Mouse (Mus musculus) neural tube, embryonic 15.5 days (tissue): Measurements from ENCODE around the gene Adgre5. TPM values are rescaled to one million over a fixed set of nuclear protein-coding genes. Genes with fewer than 3 reads are reported as not detected.

Experiments
- ATAC-seq: fragments of 200-750 bp; cut with Nextera tagmentation; 2 replicates; pipeline ENCODE4 v1.8.0; 2017; ENCODE audit warnings: mild to moderate bottlenecking, moderate TSS enrichment, moderate library complexity; ENCODE audit not compliant: low FRiP score
- H3K27ac ChIP-seq: fragments of 300-500 bp; sonication (generic); replicated peaks from 2 replicates; pipeline ENCODE4 v1.5.1; 2015; ENCODE audit warnings: mild to moderate bottlenecking, inconsistent platforms
- H3K27me3 ChIP-seq: fragments of 300-500 bp; sonication (generic); replicated peaks from 2 replicates; pipeline ENCODE4 v1.6.1; 2015; ENCODE audit warnings: inconsistent platforms
- H3K36me3 ChIP-seq: fragments of 300-500 bp; sonication (generic); 2 replicates; pipeline ENCODE4 v1.6.1; 2015; ENCODE audit warnings: inconsistent platforms
- H3K4me1 ChIP-seq: fragments of 300-500 bp; sonication (generic); 2 replicates; pipeline ENCODE4 v1.6.1; 2015; ENCODE audit warnings: inconsistent platforms
- H3K4me2 ChIP-seq: fragments of 300-500 bp; sonication (generic); 2 replicates; pipeline ENCODE4 v1.6.1; 2015; ENCODE audit warnings: inconsistent platforms, mild to moderate bottlenecking, moderate library complexity
- H3K4me3 ChIP-seq: fragments of 300-500 bp; sonication (generic); replicated peaks from 2 replicates; pipeline ENCODE4 v1.5.1; 2015; ENCODE audit warnings: mild to moderate bottlenecking, inconsistent platforms
- H3K9ac ChIP-seq: fragments of 300-500 bp; sonication (generic); replicated peaks from 2 replicates; pipeline ENCODE4 v1.6.1; 2015; ENCODE audit warnings: mild to moderate bottlenecking, inconsistent platforms
- H3K9me3 ChIP-seq: fragments of 300-500 bp; sonication (generic); replicated peaks from 2 replicates; pipeline ENCODE4 v1.6.1; 2016; ENCODE audit warnings: inconsistent platforms
- WGBS: fragments of 180-500 bp; shearing (Covaris S2); methylation state at CpG from one replicate; pipeline ENCODE4 v1.1.7; 2015; ENCODE audit warnings: mixed read lengths; 5-methylcytosine and 5-hydroxymethylcytosine counted together
- polyA plus RNA-seq: library from polyadenylated mRNA; unstranded; fragments of >200 nt; fragmentation: Nextera tagmentation; extraction: Ambion mirVana; gene quantifications from 2 replicates; pipeline ENCODE4 v1.2.1, GENCODE M21; 2015

The Adgre5 gene
- polyA plus RNA-seq, 1 experiment from 2014 or later = 12.2 TPM

- Histone ChIP-seq H3K4me2 (no peak overlapping the region), H3K9me3 (no peaks in the 10 kb centered on the region), H3K9ac (no peak overlapping the region), H3K27me3 (peaks cover 8% of the 10 kb centered on the region), H3K4me1 (peaks cover 16% of the 10 kb centered on the region), H3K27ac (peak overlapping the region; percentile 37; the same call in 1 of the 2 replicates), H3K4me3 (no peak overlapping the region), H3K36me3 (no peaks in the 10 kb centered on the region)
- ATAC-seq = no peak
- 89% methylated on average over 9 of the region's 9 CpGs for WGBS
Observed at GRCm38 (mm10) chr8:83749265-83749664, 8.1 kb upstream of the Adgre5 start.

GRCm38 (mm10) chr8:83748708-83749107, 7.6 kb upstream of the Adgre5 start:
- Histone ChIP-seq H3K4me1 (peaks cover 16% of the 10 kb centered on the region), H3K27me3 (peaks cover 8% of the 10 kb centered on the region), H3K9ac (no peak overlapping the region), H3K9me3 (no peaks in the 10 kb centered on the region), H3K27ac (peak overlapping the region; percentile 37; the same call in 1 of the 2 replicates), H3K36me3 (no peaks in the 10 kb centered on the region), H3K4me3 (no peak overlapping the region), H3K4me2 (peak overlapping the region; percentile 80; the same call in 1 of the 2 replicates)
- 34% methylated on average over 3 of the region's 3 CpGs for WGBS
- no peak for ATAC-seq

- WGBS = 1% methylated on average over 28 of the region's 28 CpGs
- peaks cover 10% of the 10 kb centered on the region for H3K27me3 ChIP-seq
- ATAC-seq = peak; percentile 76
- H3K27ac ChIP-seq = peak overlapping the region; percentile 58
- H3K9me3 ChIP-seq = no peaks in the 10 kb centered on the region
- H3K4me2 ChIP-seq = peak overlapping the region; percentile 80
- H3K36me3 ChIP-seq = no peaks in the 10 kb centered on the region
- H3K4me1 ChIP-seq = peaks cover 16% of the 10 kb centered on the region
- H3K4me3 ChIP-seq = peak overlapping the region; percentile 38
- peak overlapping the region; percentile 47 for H3K9ac ChIP-seq
Observed at GRCm38 (mm10) chr8:83747661-83748346, 6.7 kb upstream of the Adgre5 start.

- Histone ChIP-seq H3K4me3 (no peak overlapping the region), H3K27me3 (peaks cover 45% of the 10 kb centered on the region), H3K4me1 (peaks cover 26% of the 10 kb centered on the region), H3K9ac (no peak overlapping the region), H3K4me2 (no peak overlapping the region), H3K36me3 (no peaks in the 10 kb centered on the region), H3K27ac (no peak overlapping the region), H3K9me3 (no peaks in the 10 kb centered on the region)
- ATAC-seq = no peak
- WGBS = 92% methylated on average over 4 of the region's 4 CpGs
Observed at GRCm38 (mm10) chr8:83744070-83744469, 2.9 kb upstream of the Adgre5 start.

GRCm38 (mm10) chr8:83742968-83743367, 1.8 kb upstream of the Adgre5 start:
- Histone ChIP-seq H3K9me3 (no peaks in the 10 kb centered on the region), H3K27ac (no peak overlapping the region), H3K27me3 (peaks cover 39% of the 10 kb centered on the region), H3K4me1 (peaks cover 17% of the 10 kb centered on the region), H3K36me3 (no peaks in the 10 kb centered on the region), H3K4me2 (no peak overlapping the region), H3K4me3 (no peak overlapping the region), H3K9ac (no peak overlapping the region)
- WGBS = 95% methylated on average over 6 of the region's 6 CpGs
- no peak for ATAC-seq

- H3K27me3 ChIP-seq = peaks cover 39% of the 10 kb centered on the region
- H3K4me1 ChIP-seq = peaks cover 10% of the 10 kb centered on the region
- no peaks in the 10 kb centered on the region for H3K36me3 ChIP-seq
- H3K9me3 ChIP-seq = no peaks in the 10 kb centered on the region
- H3K9ac ChIP-seq = no peak overlapping the region
- 77% methylated on average over 19 of the region's 19 CpGs for WGBS
- ATAC-seq = no peak
- no peak overlapping the region for H3K27ac ChIP-seq
- peak overlapping the region; percentile 88 for H3K4me2 ChIP-seq
- H3K4me3 ChIP-seq = peak overlapping the region; percentile 46; the same call in 1 of the 2 replicates
Observed at GRCm38 (mm10) chr8:83741849-83742655, 926 bp upstream of the Adgre5 start.

GRCm38 (mm10) chr8:83740586-83740975, 545 bp downstream of the Adgre5 start:
- no peak for ATAC-seq
- H3K27ac ChIP-seq = peak overlapping the region; percentile 64
- WGBS = 16% methylated on average over 3 of the region's 3 CpGs

GRCm38 (mm10) chr8:83739711-83740468, 1.2 kb downstream of the Adgre5 start:
- peaks cover 37% of the 10 kb centered on the region for H3K27me3 ChIP-seq
- no peak overlapping the region for H3K27ac ChIP-seq
- H3K4me2 ChIP-seq = peak overlapping the region; percentile 88
- peak overlapping the region; percentile 46 for H3K4me3 ChIP-seq
- no peak overlapping the region for H3K9ac ChIP-seq
- peaks cover 10% of the 10 kb centered on the region for H3K4me1 ChIP-seq
- 46% methylated on average over 8 of the region's 8 CpGs for WGBS
- H3K36me3 ChIP-seq = no peaks in the 10 kb centered on the region
- no peaks in the 10 kb centered on the region for H3K9me3 ChIP-seq
- no peak for ATAC-seq

More at GRCm38 (mm10) chr8:83740586-83740975, 545 bp downstream of the Adgre5 start:
- Histone ChIP-seq H3K4me3 (peak overlapping the region; percentile 46), H3K4me1 (peaks cover 10% of the 10 kb centered on the region), H3K9me3 (no peaks in the 10 kb centered on the region), H3K27me3 (peaks cover 37% of the 10 kb centered on the region), H3K36me3 (no peaks in the 10 kb centered on the region), H3K4me2 (peak overlapping the region; percentile 88), H3K9ac (peak overlapping the region; percentile 54)

- H3K9me3 ChIP-seq = no peaks in the 10 kb centered on the region
- no peaks in the 10 kb centered on the region for H3K36me3 ChIP-seq
- no peak overlapping the region for H3K27ac ChIP-seq
- 81% methylated on average over 10 of the region's 10 CpGs for WGBS
- no peak for ATAC-seq
- peaks cover 37% of the 10 kb centered on the region for H3K27me3 ChIP-seq
- no peak overlapping the region for H3K9ac ChIP-seq
- H3K4me3 ChIP-seq = no peak overlapping the region
- H3K4me2 ChIP-seq = peak overlapping the region; percentile 88
- peaks cover 10% of the 10 kb centered on the region for H3K4me1 ChIP-seq
Observed at GRCm38 (mm10) chr8:83738949-83739710, 2.0 kb downstream of the Adgre5 start.

GRCm38 (mm10) chr8:83737852-83738562, 3.1 kb downstream of the Adgre5 start:
- H3K4me2 ChIP-seq = 0 out of 2 replicates have a peak overlapping the region, but pooled peaks have one; percentile 3
- WGBS = 77% methylated on average over 4 of the region's 4 CpGs

More at GRCm38 (mm10) chr8:83737852-83738562, 3.1 kb downstream of the Adgre5 start:
- no peak overlapping the region for H3K27ac ChIP-seq
- peaks cover 37% of the 10 kb centered on the region for H3K27me3 ChIP-seq
- H3K9me3 ChIP-seq = no peaks in the 10 kb centered on the region
- H3K9ac ChIP-seq = no peak overlapping the region
- no peak overlapping the region for H3K4me3 ChIP-seq
- ATAC-seq = no peak
- no peaks in the 10 kb centered on the region for H3K36me3 ChIP-seq
- peaks cover 10% of the 10 kb centered on the region for H3K4me1 ChIP-seq
